Mouse (Mus musculus): Measurements from ENCODE around the gene Osbpl2.

Gene Osbpl2

DNA sequence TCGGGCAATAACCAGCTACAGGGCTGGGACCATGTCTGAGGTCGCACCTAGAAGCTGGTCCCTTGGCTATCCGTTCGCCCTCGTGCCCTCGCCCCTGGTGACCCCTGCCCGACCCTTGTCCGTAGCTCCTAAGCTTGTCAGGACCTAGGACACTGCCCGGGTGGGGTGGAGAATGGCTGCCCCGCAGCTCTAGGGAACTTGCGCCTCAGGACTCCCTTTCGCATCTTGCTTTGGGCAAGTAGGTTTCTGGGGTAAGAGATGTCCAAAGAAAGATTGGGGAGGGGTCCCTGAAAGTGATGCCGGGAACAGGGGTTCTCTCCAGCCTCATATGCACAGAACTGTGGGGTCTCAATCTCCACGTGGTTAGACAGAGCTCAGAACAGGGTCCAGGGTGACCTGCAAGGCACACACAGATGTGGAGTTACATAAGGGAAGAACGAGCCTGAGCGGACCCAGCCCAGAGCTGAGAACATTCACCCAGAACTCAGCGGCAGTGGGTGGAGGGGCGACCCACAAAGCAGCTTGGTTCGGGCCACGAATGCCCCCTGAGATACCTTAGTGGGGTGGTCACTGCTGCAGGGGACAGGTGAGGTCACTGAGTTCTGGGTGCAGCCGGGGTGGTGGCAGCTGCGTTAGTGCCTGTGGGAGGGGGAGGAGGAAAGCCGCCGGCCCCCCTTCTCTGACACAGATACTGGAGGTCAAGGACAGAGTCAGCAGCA lies 14.3 kb upstream of the Osbpl2 start:
- DNase-seq (ENCODE audit: low spot score in 2 of 2): no peak

DNA sequence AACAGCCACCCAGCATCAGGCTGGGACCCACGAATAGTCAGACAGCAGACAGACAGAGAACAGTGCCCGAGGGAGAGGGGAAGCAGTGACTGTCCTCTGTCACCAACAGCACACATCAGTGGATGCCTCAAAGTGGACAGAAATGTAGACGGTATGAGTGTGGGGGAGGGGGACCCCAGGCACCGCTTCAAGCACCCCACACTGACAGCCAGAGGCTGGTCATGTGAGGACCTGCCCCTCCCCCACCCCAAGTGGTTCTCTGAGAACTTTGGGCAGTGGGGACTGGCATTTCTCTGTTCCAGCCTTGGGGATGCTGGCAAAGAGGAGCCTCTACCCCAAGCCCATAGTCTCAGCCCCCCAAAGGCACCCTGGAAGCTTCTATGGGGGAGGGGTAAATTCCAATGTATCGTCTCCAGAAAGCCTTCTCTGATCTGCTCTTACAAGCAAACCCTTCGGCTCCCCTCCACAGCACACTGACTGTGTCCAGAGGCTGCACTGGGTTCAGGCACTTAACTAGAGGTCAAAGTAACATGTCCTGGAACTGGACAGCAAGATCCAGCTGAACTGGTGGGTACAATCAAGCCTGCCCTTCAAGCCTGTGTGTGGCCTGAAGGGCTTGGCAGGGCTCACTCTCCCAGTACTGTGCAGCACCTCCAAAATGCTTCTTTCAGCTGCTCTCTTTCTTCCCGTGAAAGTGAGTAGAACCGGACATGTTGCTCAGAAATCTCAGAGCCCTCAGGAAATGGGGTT lies 13.5 kb upstream of the Osbpl2 start:
- DNase-seq (ENCODE audit: low spot score in 2 of 2): no peak

DNA sequence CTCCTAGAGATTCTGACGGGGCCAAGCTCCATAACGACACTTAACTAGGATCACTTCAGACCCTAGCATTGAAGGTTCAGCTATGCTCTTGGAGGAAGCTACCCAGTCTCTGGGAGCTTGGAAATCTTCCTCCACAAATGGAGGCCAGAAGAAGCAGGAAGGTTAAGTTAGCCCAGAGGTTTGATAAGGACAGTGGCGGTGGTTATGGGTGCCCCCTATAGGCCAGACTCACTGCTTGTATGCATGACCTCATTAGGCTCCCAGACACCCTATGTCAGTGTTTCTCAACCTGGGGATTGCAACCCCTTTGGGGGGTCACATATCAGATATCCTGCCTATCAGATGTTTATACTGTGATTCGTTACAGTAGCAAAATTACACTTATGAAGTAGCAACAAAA lies 12.0 kb upstream of the Osbpl2 start:
- no peak for DNase-seq (ENCODE audit: low spot score in 2 of 2)

GRCm38 (mm10) chr2:180108285-180108684 lies 10.8 kb upstream of the Osbpl2 start:
- no peak for DNase-seq (ENCODE audit: low spot score in 2 of 2)

DNA sequence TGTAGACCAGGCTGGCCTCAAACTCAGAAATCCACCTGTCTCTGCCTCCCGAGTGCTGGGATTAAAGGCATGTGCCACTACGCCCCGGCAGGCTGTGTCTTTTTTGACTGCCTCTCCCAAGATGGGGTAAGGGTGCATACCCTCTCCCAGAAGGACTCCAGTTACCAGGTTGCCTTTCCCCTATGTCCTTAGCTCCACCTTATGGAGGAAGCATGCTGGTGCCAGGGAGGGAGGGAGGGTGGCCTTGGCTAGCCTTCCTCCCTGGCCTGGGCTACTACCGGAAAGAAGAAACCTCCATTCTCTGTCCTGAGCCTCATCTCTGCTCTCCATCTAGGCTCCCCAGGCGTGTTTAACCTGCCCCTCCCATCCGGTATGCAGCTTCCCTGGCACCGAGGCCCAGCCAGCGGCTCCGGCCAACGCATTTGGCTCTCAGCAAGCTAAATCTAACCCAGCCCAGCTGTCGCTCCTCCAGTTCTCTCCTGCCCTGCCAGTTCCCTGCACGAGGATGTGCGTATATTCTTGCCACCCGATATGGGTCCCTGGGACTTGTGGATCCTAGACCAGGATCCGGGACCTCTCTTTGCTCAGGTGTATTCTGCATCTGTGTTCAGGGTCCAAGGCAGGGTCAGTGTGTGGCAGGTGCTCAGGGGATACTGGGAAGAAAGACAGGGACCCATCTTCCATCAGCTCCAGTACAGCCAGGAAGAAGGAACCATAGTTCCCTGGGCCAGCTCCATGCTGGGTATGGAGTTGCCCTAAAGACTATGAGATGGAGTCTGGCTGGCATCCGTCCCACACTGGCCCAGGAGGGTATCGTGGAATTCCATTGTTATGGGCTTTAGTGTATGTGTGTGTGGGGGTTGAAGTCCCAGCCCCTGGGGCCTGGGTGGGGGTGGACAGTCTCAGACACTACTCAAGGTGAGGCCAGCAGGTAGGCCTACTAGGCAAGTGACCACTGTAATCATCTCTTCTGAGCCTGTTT lies 4.9 kb upstream of the Osbpl2 start:
- peak; percentile 55 to 79 for DNase-seq (ENCODE audit: low spot score in 2 of 2)

DNA sequence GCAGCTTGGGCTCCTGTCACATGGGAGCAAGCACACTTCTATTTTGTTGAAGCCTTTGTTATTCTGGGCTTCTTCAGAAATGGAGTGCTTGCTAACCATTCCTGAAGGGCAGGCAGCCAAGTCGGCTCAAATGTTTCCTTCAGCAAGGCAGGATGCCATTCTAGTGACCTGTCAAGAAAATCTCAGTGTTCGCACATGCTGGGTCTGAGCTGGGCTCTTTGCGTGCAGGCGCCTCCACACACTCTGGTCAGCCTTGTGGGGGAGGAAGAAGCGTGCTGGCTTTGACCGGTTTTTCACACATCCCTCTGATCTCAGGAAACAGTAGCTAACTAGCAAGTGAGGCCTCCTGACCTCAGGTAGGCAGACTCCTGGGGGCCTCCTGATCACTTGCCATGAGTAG lies 3.8 kb upstream of the Osbpl2 start:
- peak; percentile 67 to 76 for DNase-seq (ENCODE audit: low spot score in 2 of 2)

DNA sequence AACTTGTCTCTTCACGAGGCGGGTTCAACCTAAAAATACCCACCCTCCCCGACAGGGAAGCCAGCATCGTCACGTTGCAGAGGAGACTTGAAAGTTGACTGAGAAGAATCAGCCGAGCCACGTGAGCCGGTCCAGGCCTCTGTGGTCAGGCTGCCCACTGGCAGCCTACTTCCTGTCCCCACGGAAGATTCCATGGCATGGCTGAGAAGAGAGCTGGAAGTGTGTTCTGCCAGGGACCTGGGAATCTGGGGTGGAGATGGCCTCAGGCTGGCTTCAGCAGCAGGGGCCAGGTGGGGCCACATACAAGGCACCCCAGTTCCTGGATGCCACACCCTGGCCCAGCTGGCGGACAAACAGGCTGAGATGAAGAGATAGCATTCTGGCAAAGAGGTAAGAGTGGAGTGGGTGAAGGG lies 3.0 kb upstream of the Osbpl2 start:
- DNase-seq (ENCODE audit: low spot score in 2 of 2): peak; percentile 72

DNA sequence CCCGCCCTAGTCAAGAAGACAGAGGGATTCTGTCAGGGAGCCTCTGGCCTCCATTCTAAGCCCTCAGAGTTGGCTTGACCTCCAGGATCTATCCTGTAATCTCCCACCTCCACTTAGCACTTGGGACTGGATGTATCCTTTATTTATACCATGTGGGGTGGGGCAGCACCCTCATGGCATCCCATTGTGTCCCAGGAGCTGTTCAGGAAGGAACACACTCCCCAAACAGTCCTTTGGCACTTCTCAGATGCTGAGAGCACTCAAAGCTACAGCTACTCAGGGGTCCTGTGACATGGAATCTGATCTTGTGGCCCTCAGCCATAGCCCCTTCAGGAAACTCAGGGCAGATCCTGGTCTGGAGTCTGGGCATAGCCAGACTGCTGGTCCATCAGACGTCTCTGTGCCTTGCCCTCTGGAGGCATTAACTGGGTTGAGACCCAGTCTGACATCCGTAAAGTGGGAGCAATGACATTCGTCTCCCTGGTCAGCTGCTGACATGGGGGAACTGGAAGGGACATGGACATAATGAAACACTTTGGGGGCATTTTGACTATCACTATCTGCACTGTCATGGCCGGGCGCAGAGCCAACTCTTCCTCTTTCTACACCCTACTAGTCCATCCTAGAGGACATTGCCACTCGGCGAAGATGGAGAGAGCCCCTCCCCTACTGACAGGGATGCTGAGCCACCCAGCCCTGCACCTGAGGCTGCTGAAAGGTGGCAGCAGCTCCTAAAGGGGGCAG lies 2.2 kb upstream of the Osbpl2 start:
- no peak for DNase-seq (ENCODE audit: low spot score in 2 of 2)

- peak in 1 of 2 experiments; percentile 16 for DNase-seq (ENCODE audit: low spot score in 2 of 2)
These were observed 1.5 kb upstream of the Osbpl2 start for GRCm38 (mm10) chr2:180117485-180118194.

GRCm38 (mm10) chr2:180119439-180120291 lies 559 bp downstream of the Osbpl2 start:
- peak in 1 of 2 experiments; percentile 31 for DNase-seq (ENCODE audit: low spot score in 2 of 2)

- DNase-seq (ENCODE audit: low spot score in 2 of 2): no peak
These were observed 1.2 kb downstream of the Osbpl2 start for GRCm38 (mm10) chr2:180120292-180120761.

DNA sequence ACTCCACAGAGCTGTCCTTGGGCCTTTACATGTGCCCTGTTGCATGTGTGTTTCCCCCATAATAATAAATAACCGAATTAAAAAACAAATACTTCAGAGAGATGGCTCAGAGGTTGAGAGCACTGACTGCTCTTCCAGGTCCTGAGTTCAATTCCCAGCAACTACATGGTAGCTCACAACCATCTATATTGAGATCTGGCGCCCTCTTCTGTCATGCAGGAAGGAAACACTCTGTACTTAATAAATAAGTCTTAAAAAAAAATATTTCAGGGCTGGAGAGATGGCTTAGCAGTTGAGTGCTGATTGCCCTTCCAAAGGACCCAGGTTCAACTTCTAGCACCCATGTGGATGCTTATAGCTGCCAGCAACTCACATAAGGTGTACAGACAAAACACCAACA lies 5.1 kb downstream of the Osbpl2 start:
- no peak for DNase-seq (ENCODE audit: low spot score in 2 of 2)

GRCm38 (mm10) chr2:180126195-180126594 lies 7.1 kb downstream of the Osbpl2 start:
- peak; percentile 21 to 37 for DNase-seq (ENCODE audit: low spot score in 2 of 2)

DNA sequence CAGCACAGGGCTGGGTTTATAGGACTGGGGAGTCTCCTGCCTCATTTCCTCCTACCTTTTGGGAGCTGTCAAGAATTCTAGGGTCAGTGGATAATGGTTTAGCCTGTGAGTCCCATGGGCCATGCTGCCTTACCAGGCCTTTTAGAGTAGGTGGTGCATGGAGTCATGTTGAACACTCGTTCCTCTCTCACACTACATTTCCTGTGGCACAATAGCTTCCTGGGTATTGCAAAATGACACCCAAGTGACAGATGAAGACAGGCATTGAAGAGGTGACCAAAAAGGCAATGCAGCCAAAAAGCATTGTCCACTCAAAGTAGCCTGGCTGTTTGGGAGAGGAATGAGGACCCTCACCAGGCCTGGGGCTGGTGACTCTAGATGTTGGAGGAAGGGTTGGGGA lies 8.6 kb downstream of the Osbpl2 start:
- no peak for DNase-seq (ENCODE audit: low spot score in 2 of 2)

DNA sequence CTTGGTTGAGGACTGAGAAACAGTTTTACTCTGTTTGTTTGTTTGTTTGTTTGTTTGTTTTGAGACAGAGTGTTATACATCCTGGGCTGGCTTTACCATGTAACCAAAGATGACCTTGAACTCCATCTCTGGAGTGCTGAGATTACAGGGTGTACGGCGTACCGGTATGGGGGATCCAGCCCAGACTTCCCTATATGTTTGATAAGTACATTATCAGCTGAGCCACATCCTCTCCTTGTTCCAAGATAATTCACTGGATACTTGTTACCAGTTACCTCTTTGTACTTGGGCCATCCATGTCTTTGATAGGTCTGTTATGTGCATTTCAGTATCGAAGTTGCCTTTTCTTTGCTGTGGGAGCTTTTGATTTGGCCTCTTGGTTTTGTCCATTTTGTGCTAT lies 14.1 kb downstream of the Osbpl2 start:
- DNase-seq (ENCODE audit: low spot score in 2 of 2): no peak

GRCm38 (mm10) chr2:180133911-180134310 lies 14.8 kb downstream of the Osbpl2 start:
- no peak for DNase-seq (ENCODE audit: low spot score in 2 of 2)

DNA sequence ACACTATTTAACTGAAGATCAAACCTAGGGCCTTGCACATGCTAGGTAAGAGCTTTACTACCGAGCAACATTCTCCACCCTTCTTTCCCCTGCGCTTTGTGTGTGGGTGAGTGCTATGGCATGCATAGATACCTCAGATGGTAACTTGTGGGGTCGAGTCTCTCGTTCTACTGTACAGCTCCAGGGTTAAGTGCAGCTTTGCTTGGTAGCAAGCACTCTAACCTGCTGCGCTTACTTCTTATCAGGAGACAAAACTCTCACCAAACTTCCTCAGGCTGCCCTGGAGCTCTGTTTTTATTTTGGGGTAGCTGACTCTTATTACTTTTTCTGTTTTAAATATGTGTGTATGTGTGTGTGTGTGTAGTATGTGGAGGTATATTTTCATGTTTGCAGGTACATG lies 16.3 kb downstream of the Osbpl2 start:
- no peak for DNase-seq (ENCODE audit: low spot score in 2 of 2)

GRCm38 (mm10) chr2:180146091-180146490 lies 27.0 kb downstream of the Osbpl2 start:
- DNase-seq (ENCODE audit: low spot score in 2 of 2): no peak

- DNase-seq (ENCODE audit: low spot score in 2 of 2): no peak
These were observed 28.3 kb downstream of the Osbpl2 start for GRCm38 (mm10) chr2:180147379-180147778.

DNA sequence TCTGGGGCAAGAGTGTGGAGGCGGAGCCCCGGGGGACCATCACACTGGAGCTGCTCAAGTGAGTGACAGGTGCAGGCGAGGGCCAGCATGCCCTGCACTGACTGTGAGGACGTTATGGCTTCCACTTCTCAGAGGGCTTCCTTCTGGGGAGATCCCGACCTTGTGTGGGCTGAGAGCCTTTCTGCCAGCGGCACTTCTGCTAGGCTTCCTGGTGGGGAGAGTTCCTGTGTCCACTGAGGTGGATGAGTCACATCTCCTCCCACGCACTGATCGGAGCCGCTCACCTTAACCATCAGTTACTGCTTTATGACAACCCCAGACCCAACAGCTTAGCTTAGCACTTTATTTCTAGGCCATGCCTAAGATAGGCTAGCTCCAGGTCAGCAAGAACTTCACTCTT lies 29.4 kb downstream of the Osbpl2 start:
- no peak for DNase-seq (ENCODE audit: low spot score in 2 of 2)

Measured in urinary bladder, postnatal 36 days (tissue).